Mouse (Mus musculus) intestine, embryonic 16.5 days (tissue): ENCODE data around the gene Pdcd5. TPM values are rescaled to one million over a fixed set of nuclear protein-coding genes. Genes with fewer than 3 reads are reported as not detected.

ENCODE experiments used
- ATAC-seq: fragments of 200-750 bp; cut with Nextera tagmentation; 2 replicates; pipeline ENCODE4 v1.8.0; 2017; ENCODE audit warnings: moderate TSS enrichment, moderate library complexity
- H3K27ac ChIP-seq: fragments of 300-500 bp; sonication (generic); 2 replicates; pipeline ENCODE4 v1.5.1; 2014; ENCODE audit warnings: mild to moderate bottlenecking, low read length
- H3K27me3 ChIP-seq: fragments of 300-500 bp; sonication (generic); replicated peaks from 2 replicates; pipeline ENCODE4 v1.6.1; 2014; ENCODE audit warnings: low read length, control low read depth, mixed read lengths; ENCODE audit not compliant: control insufficient read depth, insufficient read depth
- H3K36me3 ChIP-seq: fragments of 300-500 bp; sonication (generic); 2 replicates; pipeline ENCODE4 v1.6.1; 2014; ENCODE audit warnings: low read length, control low read depth; ENCODE audit not compliant: control insufficient read depth, insufficient read depth
- H3K4me1 ChIP-seq: fragments of 300-500 bp; sonication (generic); 2 replicates; pipeline ENCODE4 v1.6.1; 2014; ENCODE audit warnings: low read length, control low read depth, mixed read lengths; ENCODE audit not compliant: control insufficient read depth, insufficient read depth
- H3K4me2 ChIP-seq: fragments of 300-500 bp; sonication (generic); 2 replicates; pipeline ENCODE4 v1.6.1; 2014; ENCODE audit warnings: low read depth, low read length, control low read depth
- H3K4me3 ChIP-seq: fragments of 300-500 bp; sonication (generic); 2 replicates; pipeline ENCODE4 v1.5.1; 2014; ENCODE audit warnings: mild to moderate bottlenecking, low read length
- H3K9ac ChIP-seq: fragments of 300-500 bp; sonication (generic); 2 replicates; pipeline ENCODE4 v1.6.1; 2014; ENCODE audit warnings: low read depth, low read length
- H3K9me3 ChIP-seq: fragments of 300-500 bp; sonication (generic); 2 replicates; pipeline ENCODE4 v1.6.1; 2016; ENCODE audit warnings: low read length, control low read depth; ENCODE audit not compliant: control insufficient read depth
- WGBS: fragments of 180-500 bp; shearing (Covaris S2); extraction: QIAGEN DNeasy Blood & Tissue Kit; methylation state at CpG from one replicate; pipeline ENCODE4 v1.1.7; 2014; 5-methylcytosine and 5-hydroxymethylcytosine counted together
- polyA plus RNA-seq: library from polyadenylated mRNA; unstranded; fragments of >200 nt; fragmentation: Nextera tagmentation; extraction: Ambion mirVana; gene quantifications from 2 replicates; pipeline ENCODE4 v1.2.1, GENCODE M21; 2015

The Pdcd5 gene
- polyA plus RNA-seq, 1 experiment from 2014 or later: 184 TPM

DNA sequence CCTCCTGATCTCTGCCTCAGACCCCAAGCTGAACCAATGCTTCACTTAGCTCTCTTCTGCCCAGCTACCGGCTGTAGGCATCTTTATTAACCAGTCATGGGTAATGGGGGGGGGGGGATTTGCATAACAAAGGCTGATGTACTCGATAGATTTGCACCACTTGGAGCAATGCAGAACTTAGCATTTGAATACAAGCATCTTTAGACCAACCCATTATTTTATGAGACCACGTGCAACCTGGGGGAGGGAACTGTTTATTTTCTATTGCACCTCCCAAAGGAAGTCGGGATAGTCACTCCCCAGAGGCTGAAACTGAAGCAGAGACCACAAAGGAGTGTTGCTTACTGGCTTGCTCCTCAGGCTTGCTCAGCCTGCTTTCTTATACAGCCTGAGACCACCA is 29.8 kb downstream of the Pdcd5 start:
- no peak overlapping the region for H3K4me3 ChIP-seq
- 65% methylated on average over 4 of the region's 4 CpGs for WGBS
- H3K9me3 ChIP-seq: no peaks in the 10 kb centered on the region
- H3K36me3 ChIP-seq: peaks cover 8% of the 10 kb centered on the region; the same call in 1 of the 2 replicates
- no peaks in the 10 kb centered on the region for H3K27me3 ChIP-seq
- no peak for ATAC-seq
- no peak overlapping the region for H3K9ac ChIP-seq
- H3K4me2 ChIP-seq: no peak overlapping the region
- H3K27ac ChIP-seq: no peak overlapping the region
- H3K4me1 ChIP-seq: no peaks in the 10 kb centered on the region

DNA sequence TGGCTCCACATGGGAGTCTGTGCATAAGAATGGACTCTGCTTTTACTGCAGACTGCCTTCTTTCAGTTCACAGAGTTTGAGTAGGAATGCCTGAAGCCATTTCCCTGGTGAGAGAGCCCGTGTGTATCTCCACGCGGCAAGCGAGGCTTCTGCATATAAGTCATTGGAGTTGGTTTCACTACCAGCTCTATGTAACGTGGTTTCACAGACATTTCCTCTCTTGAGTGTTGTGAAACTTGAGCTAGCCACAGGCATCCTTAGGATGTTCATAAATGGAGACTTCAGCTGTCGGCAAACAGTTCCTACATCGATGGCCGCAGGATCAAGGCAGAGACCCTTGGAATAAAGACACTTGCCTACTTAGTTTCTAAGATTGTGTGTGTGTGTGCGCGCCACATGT is 38.1 kb downstream of the Pdcd5 start:
- 91% methylated on average over 10 of the region's 10 CpGs for WGBS
- Histone ChIP-seq H3K27me3 (no peaks in the 10 kb centered on the region), H3K36me3 (peaks cover 36% of the 10 kb centered on the region), H3K4me2 (no peak overlapping the region), H3K4me3 (no peak overlapping the region), H3K27ac (no peak overlapping the region), H3K9me3 (no peaks in the 10 kb centered on the region), H3K4me1 (no peaks in the 10 kb centered on the region), H3K9ac (no peak overlapping the region)
- no peak for ATAC-seq

- WGBS: 87% methylated on average over 10 of the region's 10 CpGs
- H3K4me1 ChIP-seq: no peaks in the 10 kb centered on the region
- H3K27me3 ChIP-seq: no peaks in the 10 kb centered on the region
- no peak for ATAC-seq
- H3K4me2 ChIP-seq: no peak overlapping the region
- H3K9me3 ChIP-seq: no peaks in the 10 kb centered on the region
- no peak overlapping the region for H3K4me3 ChIP-seq
- no peak overlapping the region for H3K27ac ChIP-seq
- H3K9ac ChIP-seq: no peak overlapping the region
- peaks cover 34% of the 10 kb centered on the region for H3K36me3 ChIP-seq
Measured at GRCm38 (mm10) chr7:35606816-35607215, 40.5 kb downstream of the Pdcd5 start.

- H3K27ac ChIP-seq: no peak overlapping the region
- H3K9ac ChIP-seq: no peak overlapping the region
- H3K36me3 ChIP-seq: peaks cover 17% of the 10 kb centered on the region
- H3K4me1 ChIP-seq: no peaks in the 10 kb centered on the region
- no peak overlapping the region for H3K4me2 ChIP-seq
- H3K9me3 ChIP-seq: no peaks in the 10 kb centered on the region
- 96% methylated on average over 5 of the region's 5 CpGs for WGBS
- H3K27me3 ChIP-seq: no peaks in the 10 kb centered on the region
- H3K4me3 ChIP-seq: no peak overlapping the region
- no peak for ATAC-seq
Measured at GRCm38 (mm10) chr7:35602766-35603165, 44.6 kb downstream of the Pdcd5 start.

DNA sequence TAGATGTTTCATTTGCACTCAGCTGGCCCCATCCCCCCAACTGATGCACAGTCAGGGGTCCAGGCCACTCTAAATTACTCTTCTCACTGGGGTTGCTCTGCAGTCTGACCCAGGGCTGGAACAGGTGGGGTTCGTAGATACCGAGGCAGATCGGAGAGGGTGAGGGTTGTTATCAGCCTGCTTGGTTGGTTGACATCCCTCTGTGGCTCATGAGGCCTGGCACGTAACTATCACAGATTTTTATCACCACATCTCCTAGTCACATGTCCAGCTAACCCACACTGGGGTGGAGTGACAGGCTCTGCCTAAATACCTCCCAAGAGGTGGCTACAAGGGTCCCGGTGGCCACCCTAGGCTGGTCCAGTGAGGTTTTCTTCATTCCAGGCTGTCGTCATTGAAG is 46.2 kb downstream of the Pdcd5 start:
- H3K9ac ChIP-seq: no peak overlapping the region
- WGBS: 86% methylated on average over 6 of the region's 6 CpGs
- ATAC-seq: no peak
- no peaks in the 10 kb centered on the region for H3K9me3 ChIP-seq
- H3K4me2 ChIP-seq: no peak overlapping the region
- no peak overlapping the region for H3K4me3 ChIP-seq
- H3K27ac ChIP-seq: no peak overlapping the region
- H3K36me3 ChIP-seq: peaks cover 7% of the 10 kb centered on the region; the same call in 1 of the 2 replicates
- no peaks in the 10 kb centered on the region for H3K4me1 ChIP-seq
- H3K27me3 ChIP-seq: no peaks in the 10 kb centered on the region

DNA sequence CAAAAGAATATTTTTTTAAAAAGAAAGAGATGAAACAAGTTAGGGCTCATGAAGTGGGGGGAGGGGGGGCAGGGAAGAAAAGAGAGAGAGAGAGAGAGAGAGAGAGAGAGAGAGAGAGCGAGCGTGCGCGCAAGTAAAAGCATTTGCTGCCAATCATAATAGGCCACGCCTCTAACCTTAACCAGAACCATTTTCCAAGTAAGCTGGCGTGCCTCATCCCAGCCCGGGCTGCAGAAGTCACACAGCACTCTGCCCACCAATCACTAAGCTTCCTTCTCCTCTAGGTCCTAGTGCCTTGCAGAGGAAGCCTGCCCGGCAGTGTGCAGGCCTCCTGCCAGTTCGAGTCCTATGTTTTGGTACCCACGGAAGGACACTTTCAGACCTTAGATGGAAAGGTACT is 47.3 kb downstream of the Pdcd5 start:
- Histone ChIP-seq H3K4me2 (no peak overlapping the region), H3K27ac (no peak overlapping the region), H3K36me3 (peaks cover 12% of the 10 kb centered on the region; the same call in 1 of the 2 replicates), H3K27me3 (no peaks in the 10 kb centered on the region), H3K4me1 (no peaks in the 10 kb centered on the region), H3K4me3 (no peak overlapping the region), H3K9me3 (no peaks in the 10 kb centered on the region), H3K9ac (no peak overlapping the region)
- WGBS: 90% methylated on average over 10 of the region's 10 CpGs
- ATAC-seq: no peak

GRCm38 (mm10) chr7:35599492-35599891 is 47.8 kb downstream of the Pdcd5 start:
- no peaks in the 10 kb centered on the region for H3K27me3 ChIP-seq
- H3K4me2 ChIP-seq: no peak overlapping the region
- no peaks in the 10 kb centered on the region for H3K9me3 ChIP-seq
- no peak overlapping the region for H3K27ac ChIP-seq
- no peaks in the 10 kb centered on the region for H3K4me1 ChIP-seq
- no peak overlapping the region for H3K4me3 ChIP-seq
- ATAC-seq: no peak
- WGBS: 93% methylated on average over 9 of the region's 9 CpGs
- H3K9ac ChIP-seq: no peak overlapping the region
- peaks cover 12% of the 10 kb centered on the region; the same call in 1 of the 2 replicates for H3K36me3 ChIP-seq

DNA sequence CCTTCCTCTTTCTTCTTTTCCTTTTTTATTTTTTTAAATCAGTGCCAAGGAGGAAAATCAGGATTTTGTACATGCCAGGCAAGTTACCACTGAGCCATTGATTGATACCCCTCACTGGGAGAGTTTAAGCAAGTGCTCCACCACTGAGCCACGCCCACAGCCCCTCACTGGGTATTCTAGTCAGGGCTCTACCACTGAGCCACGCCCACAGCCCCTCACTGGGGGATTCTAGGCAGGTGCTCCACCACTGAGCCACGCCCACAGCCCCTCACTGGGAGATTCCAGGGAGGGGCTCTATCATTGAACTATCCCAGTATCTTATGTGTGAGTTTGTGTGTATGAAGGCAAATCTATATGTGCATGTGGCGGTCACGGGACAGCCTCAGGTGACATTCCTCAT is 53.0 kb downstream of the Pdcd5 start:
- Histone ChIP-seq H3K27me3 (no peaks in the 10 kb centered on the region), H3K36me3 (peaks cover 25% of the 10 kb centered on the region), H3K9me3 (no peaks in the 10 kb centered on the region), H3K4me2 (no peak overlapping the region), H3K9ac (no peak overlapping the region), H3K4me3 (no peak overlapping the region), H3K4me1 (no peaks in the 10 kb centered on the region), H3K27ac (no peak overlapping the region)
- 87% methylated on average over 5 of the region's 5 CpGs for WGBS
- no peak for ATAC-seq

Other genes with a start within 250 kb of the Pdcd5 start
- 126 and 165 TPM in 2 replicates for gene Slc7a9, start 198.7 kb downstream of the Pdcd5 start, polyA plus RNA-seq
- 0.98 and 1.6 TPM in 2 replicates for gene Tdrd12, start 109.8 kb downstream of the Pdcd5 start, polyA plus RNA-seq
- 120 and 128 TPM in 2 replicates for gene Nudt19, start 91.2 kb downstream of the Pdcd5 start, polyA plus RNA-seq
- 0.04 and 0.09 TPM in 2 replicates for gene Rgs9bp, start 61.9 kb downstream of the Pdcd5 start, polyA plus RNA-seq
- 32.4 and 34.9 TPM in 2 replicates for gene Ankrd27, start 61.3 kb downstream of the Pdcd5 start, polyA plus RNA-seq
- 11.7 and 13.5 TPM in 2 replicates for gene Dpy19l3, start 106.9 kb upstream of the Pdcd5 start, polyA plus RNA-seq
- 10.9 and 14.6 TPM in 2 replicates for gene Zfp507, start 155.5 kb upstream of the Pdcd5 start, polyA plus RNA-seq